Mouse (Mus musculus) small intestine, adult 10 weeks (tissue): ENCODE results near the gene Ppm1f. TPM values are rescaled to one million over a fixed set of nuclear protein-coding genes. Genes with fewer than 3 reads are reported as not detected.

Experiments
- polyA plus RNA-seq: library from polyadenylated mRNA; stranded (reverse); fragments of 350-450 nt; fragmentation: Illumina TruSeq; extraction: RNeasy Lipid Tissue Mini Kit (QIAGEN cat#74804); gene quantifications from one replicate; pipeline ENCODE4 v1.2.3, GENCODE M21; 2014; ENCODE audit warnings: low replicate concordance

Ppm1f gene
- 0.97 TPM for polyA plus RNA-seq

DNA sequence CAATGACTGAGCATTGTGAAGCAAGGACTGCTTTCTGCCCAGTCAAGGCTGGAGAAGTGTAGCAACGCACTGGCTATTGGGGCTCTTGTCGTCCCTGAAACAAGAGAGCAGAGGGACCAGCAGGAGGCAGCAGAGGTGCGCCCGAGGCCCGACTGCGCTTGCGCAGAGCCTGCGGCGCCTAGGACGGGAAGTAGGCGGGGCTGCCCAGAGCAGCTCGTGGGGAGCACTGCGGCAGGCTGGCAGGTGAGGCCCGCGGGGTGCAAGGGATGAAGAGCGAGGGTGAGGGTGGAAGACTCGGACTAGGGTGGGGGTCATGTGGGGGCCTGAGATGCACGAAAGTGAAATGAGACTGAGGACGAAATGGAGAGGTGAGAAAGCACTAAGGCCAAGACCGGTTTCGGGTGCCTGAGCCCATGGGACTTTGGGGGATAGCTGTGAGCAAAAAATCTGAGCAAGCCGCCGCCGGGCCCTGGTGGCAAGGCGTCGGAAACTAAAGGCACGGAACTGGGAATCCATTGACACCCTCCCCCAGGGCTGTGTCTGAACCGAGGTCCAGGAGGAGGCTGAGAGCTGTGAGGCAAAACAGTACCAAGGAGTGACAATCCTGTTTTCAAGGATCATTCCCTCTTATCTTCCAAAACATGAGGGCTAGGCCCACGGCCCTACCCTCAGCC, at the start of gene Ppm1f:
Ppm1f (plus strand) TSS at position 88 of the 674 bp plus-strand sequence.

DNA sequence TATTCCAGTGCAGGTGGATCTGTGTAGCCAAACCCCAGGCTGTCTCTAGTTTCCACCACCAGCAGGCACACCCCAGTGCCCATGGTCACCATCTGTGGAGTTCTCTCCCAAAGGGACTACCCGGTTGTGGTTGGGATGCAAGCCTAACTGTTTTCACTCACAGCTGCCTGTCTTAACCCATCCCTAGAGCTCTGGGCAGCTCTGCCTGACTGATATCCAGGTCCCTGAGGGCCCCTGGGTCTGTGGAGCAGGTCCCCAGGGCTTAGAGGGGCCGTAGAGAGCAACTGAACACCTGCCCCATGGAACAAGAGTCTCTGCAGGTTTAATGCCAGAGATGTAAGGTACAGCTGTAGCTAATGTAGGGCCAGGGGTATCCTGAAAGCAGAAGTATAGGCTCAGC, 32.3 kb upstream of the Ppm1f start, which contains the start of gene Igll1:
Igll1 (minus strand) TSS at position 8 of the 400 bp plus-strand sequence.

DNA sequence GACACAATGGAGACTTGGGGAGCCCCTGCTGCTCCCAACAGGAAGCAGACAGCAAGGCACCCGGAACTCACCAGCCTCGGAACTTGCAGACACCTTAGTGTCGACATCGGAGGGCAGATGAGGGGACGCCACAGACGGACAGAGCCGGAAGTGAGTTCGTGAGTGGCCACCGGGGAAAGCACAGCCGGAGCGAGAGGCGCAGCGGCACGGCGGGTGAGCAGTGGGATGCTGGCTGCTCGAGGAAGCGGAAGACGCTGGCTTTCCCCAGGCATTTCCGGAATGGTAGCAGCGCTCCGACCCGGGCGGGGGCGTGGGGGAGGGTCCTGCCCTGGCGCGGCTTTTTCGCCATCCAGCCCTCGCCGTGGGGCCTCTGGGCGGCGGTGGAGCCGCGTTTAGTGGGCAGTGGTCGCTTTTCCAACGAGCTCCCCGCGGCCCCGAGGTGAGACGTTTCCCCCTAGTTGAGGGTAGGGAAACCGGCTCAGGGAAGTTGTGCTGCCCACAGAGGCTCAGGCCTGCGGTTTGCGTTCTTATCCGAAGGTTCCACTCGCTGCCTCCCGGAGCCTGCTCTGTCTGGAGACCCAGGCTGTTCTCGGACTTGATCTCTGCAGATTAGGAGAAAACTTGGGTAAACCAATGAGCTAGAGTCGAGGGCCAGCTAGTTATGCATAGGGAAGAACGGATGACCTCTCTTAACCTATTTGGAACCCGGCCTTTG, 25.5 kb upstream of the Ppm1f start, which contains the start of the genes Top3b and Vpreb1:
Top3b (plus strand) TSS at position 120 of the 715 bp plus-strand sequence.
Vpreb1 (minus strand) TSS at position 227 of the 715 bp plus-strand sequence.

Other genes starting within 250 kb of the Ppm1f start
- gene Olfr19, start 220.1 kb upstream of the Ppm1f start, polyA plus RNA-seq: not detected
- 0.15 TPM for gene Spag6l, start 67.0 kb upstream of the Ppm1f start, polyA plus RNA-seq
- not detected for gene Igll1, start 32.5 kb upstream of the Ppm1f start, polyA plus RNA-seq
- 8.6 TPM for gene Top3b, start 25.7 kb upstream of the Ppm1f start, polyA plus RNA-seq
- gene Vpreb1, start 25.6 kb upstream of the Ppm1f start, polyA plus RNA-seq: not detected
- gene Mapk1, start 86.9 kb downstream of the Ppm1f start, polyA plus RNA-seq: 238 TPM
- 0.26 TPM for gene Ypel1, start 173.2 kb downstream of the Ppm1f start, polyA plus RNA-seq
- gene Ppil2, start 214.8 kb downstream of the Ppm1f start, polyA plus RNA-seq: 123 TPM
- not detected for gene 2610318N02Rik, start 228.7 kb downstream of the Ppm1f start, polyA plus RNA-seq
- gene Sdf2l1, start 235.9 kb downstream of the Ppm1f start, polyA plus RNA-seq: 8.6 TPM
- not detected for gene Ydjc, start 248.2 kb downstream of the Ppm1f start, polyA plus RNA-seq